Mouse (Mus musculus) 416B (cell line): ENCODE measurements around the gene Ptprcap.

Experiments used
- DNase-seq: peaks from one replicate; pipeline ENCODE4 v3.0.0; 2011; ENCODE audit warnings: low read depth

Gene Ptprcap

DNA sequence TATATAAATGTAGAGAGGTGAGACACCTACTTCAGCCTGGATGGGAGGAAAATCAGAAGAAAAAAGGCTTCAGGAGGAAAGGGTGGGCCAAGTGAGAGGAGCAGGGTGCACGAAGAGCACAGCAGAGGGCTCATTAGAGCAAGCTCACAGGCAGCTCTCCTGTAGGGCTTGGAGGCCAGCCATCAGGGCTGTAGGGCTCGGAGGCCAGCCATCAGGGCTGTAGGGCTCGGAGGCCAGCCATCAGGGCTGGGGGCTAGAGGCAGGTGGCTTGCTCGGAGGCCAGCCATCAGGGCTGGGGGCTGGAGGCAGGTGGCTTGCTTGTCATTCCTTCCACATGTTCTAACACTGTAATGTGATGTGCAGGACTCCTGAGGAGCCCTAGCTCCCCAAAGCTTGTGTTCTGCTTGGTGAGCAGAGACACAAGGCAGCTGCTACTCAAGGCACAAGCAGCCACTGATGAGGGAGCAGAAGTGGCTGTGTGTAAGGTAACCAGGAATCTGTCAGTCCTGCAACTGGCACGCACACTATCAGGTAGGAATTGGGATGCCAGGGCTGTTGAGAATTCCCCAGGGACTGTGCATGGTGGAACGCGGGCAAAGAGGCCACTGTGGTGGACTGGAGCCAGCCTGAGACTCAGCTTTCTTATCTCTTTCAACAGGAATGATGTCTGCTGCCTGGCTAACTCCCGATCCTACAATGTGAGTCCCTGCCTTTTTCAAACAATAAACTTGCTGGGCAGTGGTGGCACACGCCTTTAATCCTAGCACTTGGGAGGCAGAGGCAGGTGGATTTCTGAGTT, 13.5 kb downstream of the Ptprcap start:
- no peak for DNase-seq

DNA sequence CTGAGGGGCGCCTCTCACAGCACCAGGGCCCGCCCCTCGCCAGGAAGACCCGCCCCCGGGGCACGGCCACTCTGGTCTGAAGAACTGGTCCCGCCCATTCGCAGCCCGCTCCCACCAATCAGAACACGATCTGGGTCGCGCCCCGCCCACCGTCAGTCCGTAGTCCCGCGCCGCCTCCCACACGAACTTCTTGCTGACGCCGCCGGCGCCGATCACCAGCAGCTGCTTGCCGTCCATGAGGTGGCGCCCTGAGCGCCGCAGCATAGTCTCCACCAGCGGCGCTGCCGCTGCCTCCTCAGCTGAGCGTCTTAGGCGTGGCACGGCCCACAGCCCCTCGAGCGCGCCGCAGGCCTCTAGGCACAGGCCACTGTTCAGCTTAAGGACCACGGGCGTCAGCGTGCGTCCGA, 16.0 kb downstream of the Ptprcap start:
- peak; percentile 98 for DNase-seq

GRCm38 (mm10) chr19:4169810-4170209, 16.4 kb downstream of the Ptprcap start:
- DNase-seq = no peak

- DNase-seq = no peak
Observed at GRCm38 (mm10) chr19:4170723-4171392, 17.5 kb downstream of the Ptprcap start.

DNA sequence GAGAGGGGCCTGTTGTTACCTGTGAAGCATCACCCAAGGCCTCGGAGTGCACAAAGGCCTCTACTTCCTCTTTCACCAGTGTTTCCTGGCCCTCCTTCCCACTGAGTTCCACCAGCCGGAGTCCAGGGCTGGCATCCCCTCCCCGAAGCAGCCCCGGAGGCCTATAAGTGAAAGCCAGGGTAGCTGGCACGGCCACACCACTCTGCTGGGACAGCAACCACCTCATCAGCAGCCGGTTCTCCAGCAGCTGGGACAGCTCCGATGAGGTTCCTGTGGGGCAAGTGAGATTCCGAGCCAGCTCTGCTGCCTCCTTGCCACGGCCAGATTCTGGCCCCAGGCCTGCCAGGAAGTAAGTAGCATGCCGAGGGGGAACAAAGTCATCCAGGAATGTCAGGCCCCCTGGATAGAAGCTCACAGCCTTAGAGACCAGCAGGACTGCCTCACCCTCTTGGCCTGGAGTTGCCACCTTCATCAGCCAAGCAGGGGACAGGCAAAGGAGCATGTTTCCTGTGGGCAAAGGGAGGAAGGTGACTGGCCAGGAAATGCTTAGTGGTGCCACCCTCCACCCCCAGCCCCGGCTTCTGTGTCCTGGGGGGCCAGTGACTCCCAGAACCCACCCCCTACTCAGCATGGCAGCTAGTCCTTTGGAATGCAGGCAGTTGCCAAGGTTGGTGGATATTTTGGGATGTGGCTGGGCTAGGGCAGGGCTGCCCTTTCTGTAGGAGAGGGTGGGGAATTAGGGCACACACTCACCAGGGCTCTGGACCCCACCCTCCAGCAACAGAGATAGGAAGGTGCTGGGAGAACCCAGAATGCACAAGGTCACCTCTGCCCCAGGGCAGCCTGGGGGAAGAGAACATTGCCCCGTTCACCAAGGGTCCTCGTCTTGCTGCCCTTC, 18.2 kb downstream of the Ptprcap start:
- DNase-seq = peak; percentile 32

DNA sequence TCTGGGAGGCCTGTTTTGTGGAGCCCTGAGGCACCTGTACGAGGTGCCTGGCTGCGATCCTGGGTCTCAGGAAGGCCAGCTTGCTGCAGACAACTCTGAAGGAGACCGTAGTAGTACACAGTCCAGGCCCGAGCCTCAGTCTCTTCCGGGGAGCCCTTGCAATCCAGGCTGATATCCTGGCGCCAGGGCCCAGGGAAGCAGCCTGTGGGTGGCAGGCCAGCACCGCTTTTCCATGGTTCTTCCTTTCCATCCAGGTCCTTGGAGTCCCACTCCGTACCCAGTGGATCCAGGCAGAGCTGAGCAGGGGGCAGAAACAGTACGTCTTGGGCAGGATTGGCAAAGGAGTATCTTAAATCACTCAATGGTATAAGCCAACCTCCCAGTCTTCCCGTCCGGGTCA, 19.5 kb downstream of the Ptprcap start:
- no peak for DNase-seq

GRCm38 (mm10) chr19:4175368-4175947, 22.1 kb downstream of the Ptprcap start, which contains the start of gene Carns1:
Gene Carns1, minus strand, starts transcription at chr19:4175479.
- DNase-seq = no peak

DNA sequence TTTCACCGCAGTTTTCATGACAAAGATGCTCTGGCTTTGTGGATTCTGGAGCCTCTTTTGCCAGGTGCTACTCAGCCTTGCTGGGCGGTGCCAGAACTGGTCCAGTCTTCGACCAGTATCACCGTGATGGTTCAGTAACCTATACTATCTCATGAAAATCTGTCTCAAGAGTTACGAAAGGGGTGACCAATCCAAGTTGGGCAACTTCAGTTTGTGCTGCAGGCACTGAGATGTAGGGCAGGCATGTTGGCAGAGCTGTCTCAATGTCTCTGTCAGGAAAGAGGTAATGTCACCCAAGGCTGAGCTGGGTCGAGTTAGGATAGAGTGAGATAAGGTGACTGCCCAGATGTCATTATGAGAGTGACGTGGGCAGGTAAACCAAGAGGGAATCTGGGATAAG, 27.0 kb downstream of the Ptprcap start:
- peak; percentile 62 for DNase-seq

- peak; percentile 34 for DNase-seq
Observed at GRCm38 (mm10) chr19:4181892-4182291, 28.5 kb downstream of the Ptprcap start.

GRCm38 (mm10) chr19:4183689-4184088, 30.3 kb downstream of the Ptprcap start:
- DNase-seq = no peak

DNA sequence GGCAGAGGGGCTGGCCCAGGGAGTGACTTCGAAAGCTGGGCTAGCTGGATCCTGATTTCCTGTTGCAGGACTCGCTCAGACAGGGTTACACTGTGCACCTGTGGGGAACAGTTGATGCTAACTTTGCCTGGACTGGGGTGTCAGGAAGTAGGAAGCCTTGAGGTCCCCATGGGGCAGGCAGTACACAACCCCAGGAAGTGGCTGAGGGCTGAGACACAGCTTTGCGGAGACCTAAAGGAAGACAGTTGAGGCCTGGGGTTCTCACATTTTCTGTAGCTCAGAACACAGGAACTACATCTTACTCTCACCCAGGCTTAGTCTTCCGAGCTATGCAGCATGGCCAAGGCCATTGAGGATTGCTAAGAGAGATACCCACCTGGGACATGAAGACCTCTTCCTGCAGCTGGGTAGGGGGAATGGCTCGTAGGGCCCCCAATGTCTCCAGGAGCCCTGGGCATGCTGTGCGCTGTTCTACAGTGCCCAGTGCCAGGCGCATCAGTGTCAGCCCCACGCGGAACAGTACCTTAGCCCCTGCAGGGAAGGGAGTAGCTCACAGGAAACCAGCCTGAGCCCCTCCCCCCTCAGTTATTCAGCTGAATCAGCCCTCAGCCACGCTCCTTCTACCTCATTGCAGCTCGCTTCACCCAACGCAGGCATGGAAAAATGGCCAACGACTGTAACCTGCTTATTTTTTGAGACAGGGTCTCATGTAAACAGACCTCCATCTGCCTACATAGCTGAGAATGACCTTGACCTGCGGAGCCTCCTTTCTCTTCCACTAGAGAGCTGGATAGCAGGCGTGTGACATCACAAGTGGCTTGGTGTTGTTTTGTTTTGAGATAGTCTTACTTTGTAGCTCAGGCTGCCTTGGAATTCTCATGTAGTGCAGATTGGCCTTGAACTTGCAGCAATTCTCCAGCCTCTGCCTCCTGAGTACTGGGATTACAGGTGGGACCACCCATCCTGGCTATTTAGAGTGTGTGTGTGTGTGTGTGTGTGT, 31.9 kb downstream of the Ptprcap start:
- DNase-seq = peak; percentile 93

- DNase-seq = no peak
Observed at GRCm38 (mm10) chr19:4187303-4187702, 33.9 kb downstream of the Ptprcap start.

DNA sequence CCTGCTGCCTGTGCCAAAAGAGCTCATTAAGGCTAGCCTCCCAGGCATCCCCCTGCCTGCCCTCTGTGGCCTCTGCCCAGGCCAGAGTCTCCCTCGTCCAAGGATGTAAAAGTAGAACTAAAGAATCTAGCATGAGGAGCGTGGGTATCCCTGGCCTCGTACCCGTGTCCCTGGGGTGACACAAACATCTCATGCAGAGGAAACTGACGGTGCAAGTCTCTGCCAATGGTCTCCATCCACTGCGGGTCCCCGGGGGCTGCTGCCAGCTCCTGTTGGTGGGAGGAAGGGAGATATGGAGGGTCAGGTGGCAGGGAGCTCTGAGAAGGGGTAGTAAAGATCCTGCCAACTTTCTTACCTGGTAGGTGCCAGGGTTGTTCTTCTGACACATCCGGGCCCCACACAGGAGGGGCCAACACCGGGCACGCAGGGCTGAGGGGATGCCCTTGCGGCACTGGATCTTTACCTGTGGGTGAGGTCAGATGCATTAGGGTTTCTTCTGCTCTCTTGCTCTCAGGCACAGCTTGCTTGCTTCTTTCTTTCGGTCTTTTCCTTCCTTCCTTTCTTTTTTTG, 35.7 kb downstream of the Ptprcap start:
- DNase-seq = no peak

GRCm38 (mm10) chr19:4190831-4191334, 37.5 kb downstream of the Ptprcap start, which contains the start of gene Tbc1d10c:
Gene Tbc1d10c, minus strand, starts transcription at chr19:4191284.
- peak; percentile 76 for DNase-seq

- DNase-seq = peak; percentile 93
Observed at GRCm38 (mm10) chr19:4191528-4192250, 38.3 kb downstream of the Ptprcap start, which contains the start of gene Ppp1ca. Gene Ppp1ca, plus strand, starts transcription at chr19:4192065.

- no peak for DNase-seq
Observed at GRCm38 (mm10) chr19:4192251-4192985, 39.0 kb downstream of the Ptprcap start.

GRCm38 (mm10) chr19:4193129-4193528, 39.7 kb downstream of the Ptprcap start:
- DNase-seq = no peak

GRCm38 (mm10) chr19:4194021-4194724, 40.8 kb downstream of the Ptprcap start:
- peak; percentile 89 for DNase-seq
